Mouse (Mus musculus) gastrocnemius, postnatal 25 days (tissue): ENCODE measurements around the gene Lce3d. TPM values are rescaled to one million over a fixed set of nuclear protein-coding genes. Genes with fewer than 3 reads are reported as not detected.

ENCODE experiments used
- DNase-seq: peaks from one replicate; pipeline ENCODE4 v3.0.0; 2022
- long read RNA-seq, 2 experiments: library from polyadenylated mRNA; stranded (forward); transcript quantifications; one replicate each; pipeline ENCODE4 v2.0.0; 2021
- total RNA-seq, 2 experiments: library from RNA; stranded (reverse); gene quantifications; 1 replicate in 1 of 2; 2 replicates in 1 of 2; pipeline ENCODE4 v1.2.3; 2021

The Lce3d gene
- total RNA-seq = not detected
- long read RNA-seq, experiment 1 = 0 reads
- long read RNA-seq, experiment 2 = 0 reads

- DNase-seq = no peak
Measured at GRCm38 (mm10) chr3:92957090-92957489, at the start of gene Lce3d. Lce3d (plus strand) TSS chr3:92957390.

DNA sequence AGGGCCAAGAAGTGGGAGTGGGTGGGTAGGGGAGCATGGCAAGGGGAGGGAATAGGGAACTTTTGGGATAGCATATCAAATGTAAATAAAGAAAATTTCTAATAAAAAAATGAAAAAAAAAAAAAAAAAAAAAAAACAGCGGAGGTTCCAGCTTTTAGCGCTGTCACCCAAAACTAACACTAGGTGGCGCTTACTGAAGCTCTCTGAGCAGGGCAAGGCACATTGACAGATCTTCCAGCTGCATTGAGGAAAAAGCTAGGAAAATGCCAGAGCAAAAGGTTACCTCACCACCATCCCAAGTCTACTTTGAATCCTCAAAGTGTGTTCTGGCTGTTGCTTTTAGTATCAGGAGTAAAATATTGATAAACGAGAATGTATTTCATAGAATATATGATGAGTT is 49.6 kb upstream of the Lce3d start:
- no peak for DNase-seq

- DNase-seq = no peak
Measured at GRCm38 (mm10) chr3:92920364-92920763, 36.8 kb upstream of the Lce3d start.

DNA sequence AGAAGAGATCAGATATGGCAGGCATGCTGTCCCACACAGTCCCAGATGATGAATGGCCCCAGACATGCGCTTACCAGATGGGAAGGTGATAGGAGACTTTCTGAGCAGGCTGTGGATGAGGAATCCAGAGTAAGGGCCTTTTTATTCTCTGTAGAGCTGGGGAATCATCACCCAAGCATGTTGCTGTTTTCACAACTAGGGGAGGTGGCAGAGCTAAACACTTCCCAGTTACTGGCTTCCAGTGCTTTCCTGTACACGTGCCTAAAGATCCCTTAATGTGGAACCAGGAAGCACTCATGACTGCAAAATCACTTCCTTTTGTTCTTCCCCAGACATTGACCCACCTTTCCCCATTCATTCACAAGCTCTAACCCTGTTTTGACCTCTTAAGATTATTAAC is 31.1 kb upstream of the Lce3d start, which contains the start of gene Lce3a:
Gene Lce3a (minus strand): TSS at position 101 of the 400 bp plus-strand sequence.
- no peak for DNase-seq

DNA sequence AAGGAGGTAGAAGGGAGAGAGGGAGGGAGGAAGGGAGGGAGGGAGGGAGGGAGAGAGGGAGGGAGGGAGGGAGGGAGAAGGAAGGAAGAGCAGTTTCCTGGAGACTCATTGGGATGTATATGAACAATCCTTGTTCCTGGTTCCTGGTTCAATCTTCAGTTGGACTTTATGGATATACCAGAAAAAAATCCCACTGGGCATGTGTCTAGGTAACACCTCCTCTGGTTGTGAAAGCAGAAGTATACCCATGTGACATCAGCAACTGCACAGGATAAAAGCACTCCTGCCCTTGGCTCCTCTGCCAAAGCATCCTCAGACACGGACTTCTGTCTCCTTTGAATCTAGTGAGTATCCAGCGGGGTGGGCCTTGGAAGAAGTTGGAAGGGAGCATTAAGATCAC is 24.5 kb upstream of the Lce3d start, which contains the start of gene Lce3b:
Gene Lce3b (plus strand): TSS at position 301 of the 400 bp plus-strand sequence.
- no peak for DNase-seq

DNA sequence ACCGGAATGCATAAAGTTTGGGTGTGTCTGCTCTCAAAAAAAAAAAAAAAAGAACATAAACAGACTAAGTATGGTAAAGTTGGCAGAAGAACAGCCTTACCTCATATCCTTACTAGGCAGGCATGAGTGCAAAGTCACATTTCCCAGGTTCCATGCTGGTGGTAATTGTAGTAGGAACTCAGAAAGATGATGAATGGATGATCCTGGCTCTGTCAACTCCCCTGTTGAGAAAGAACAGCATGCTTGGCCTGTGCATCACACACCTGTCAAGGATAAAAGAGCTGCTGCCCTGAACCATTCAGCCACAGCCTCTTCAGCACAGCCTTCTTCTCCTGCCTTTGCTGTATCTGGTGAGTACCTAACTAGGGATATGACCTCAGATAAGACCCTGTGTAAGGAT is 13.0 kb upstream of the Lce3d start, which contains the start of gene Lce3c:
Gene Lce3c (plus strand): TSS at position 301 of the 400 bp plus-strand sequence.
- no peak for DNase-seq

DNA sequence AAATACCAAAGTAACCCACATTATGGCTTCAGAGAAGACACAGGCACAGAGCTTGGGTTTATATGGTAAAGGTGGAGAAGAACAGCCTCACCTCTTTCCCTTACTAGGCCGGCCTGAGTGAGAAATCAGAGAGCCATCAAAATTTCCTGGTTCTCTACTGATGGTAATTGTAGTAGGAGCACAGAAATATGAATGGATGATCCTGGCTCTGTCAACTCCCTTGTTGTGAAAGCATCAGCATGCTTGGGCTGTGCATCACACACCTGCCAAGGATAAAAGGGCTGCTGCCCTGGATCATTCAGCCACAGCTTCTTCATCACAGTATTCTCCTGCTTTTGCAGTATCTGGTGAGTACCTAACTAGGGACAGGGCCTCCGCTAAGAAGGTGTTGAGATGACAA is 9.6 kb downstream of the Lce3d start, which contains the start of gene Lce3e:
Gene Lce3e (plus strand): TSS at position 301 of the 400 bp plus-strand sequence.
- no peak for DNase-seq

- no peak for DNase-seq
Measured at GRCm38 (mm10) chr3:92978484-92978883, 21.3 kb downstream of the Lce3d start.

DNA sequence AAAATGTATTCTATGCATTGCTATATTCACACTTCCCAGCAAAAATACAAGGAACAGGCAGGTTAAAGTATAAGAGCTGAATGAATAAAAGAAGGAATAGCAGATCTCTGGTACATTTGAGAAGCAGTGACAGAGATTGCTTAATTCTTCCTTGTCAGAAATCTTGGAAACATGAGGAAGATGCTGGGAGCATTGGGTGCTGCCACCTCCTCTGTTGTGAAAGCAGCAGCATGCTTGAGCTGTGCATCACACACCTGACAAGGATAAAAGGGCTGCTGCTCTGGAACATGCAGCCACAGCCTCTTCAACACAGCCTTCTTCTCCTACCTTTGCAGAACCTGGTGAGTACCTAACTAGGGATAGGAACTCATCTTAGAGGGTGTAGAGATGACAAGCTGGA is 34.7 kb downstream of the Lce3d start, which contains the start of gene Lce3f:
Gene Lce3f (plus strand): TSS at position 301 of the 400 bp plus-strand sequence.
- DNase-seq = no peak

DNA sequence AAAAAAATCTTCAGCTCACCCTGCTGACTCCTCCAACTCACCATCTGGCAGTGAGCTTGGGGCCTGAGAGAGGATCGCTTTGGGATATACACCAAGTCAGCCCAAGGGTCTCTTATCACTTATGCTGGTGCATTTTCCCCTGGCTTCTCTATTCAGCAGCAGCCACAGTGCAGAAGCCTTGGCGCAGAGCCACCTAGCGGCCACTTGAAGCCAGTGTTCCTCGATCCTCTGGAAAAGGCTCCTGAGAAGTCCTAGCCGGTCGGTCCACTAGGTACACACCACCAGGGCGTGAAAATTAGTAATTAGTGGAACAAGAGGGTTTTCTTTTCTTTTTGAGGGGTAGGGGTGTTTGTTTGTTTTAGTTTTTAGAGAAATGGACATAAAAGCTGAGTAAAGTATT is 41.5 kb downstream of the Lce3d start:
- DNase-seq = peak; percentile 21

DNA sequence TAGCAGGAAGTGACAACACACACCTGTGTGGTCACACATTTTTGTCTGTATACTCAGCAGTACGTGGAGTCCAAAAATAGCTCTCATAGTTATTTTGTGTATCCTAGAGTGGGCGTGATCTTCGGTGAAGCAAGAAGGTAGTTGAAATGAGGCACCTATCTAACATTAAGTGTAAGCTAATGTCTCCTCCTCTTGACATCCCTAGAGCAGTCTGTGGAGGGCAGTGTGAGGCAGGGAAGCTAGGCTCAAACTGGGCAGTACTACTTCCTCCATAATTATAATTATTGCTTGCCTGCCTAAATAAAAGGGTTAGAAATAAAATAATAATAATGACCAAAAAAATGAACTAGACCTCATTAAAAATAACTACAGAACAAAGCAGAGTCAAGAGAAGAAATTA is 43.4 kb downstream of the Lce3d start:
- DNase-seq = no peak

DNA sequence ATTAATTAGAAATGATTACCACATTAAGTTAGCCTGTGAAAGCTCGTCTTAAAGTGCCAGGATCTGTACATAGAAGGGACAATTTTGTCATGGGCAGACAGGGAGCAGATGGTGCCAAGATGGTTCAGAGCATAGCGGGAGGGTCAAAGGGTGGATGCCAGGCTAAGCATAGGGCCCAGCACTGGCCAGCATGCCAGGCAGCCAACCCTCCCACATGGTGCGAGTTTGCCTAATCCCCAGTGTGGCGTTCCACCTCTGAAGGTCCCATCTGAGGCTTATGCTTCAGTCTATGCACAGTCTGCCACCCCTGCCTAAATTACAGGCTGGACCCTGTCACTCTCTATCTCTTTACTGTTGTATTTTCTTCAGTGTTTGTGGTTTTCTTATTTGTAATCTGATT is 45.7 kb downstream of the Lce3d start:
- DNase-seq = no peak

Other genes starting within 250 kb of the Lce3d start
- gene Lce1e, start 248.3 kb upstream of the Lce3d start, total RNA-seq = not detected
- gene Lce1f, start 237.0 kb upstream of the Lce3d start, total RNA-seq = not detected
- not detected for gene Gm38119, start 218.3 kb upstream of the Lce3d start, total RNA-seq
- not detected for gene Lce1g, start 205.1 kb upstream of the Lce3d start, total RNA-seq
- gene Lce1h, start 192.3 kb upstream of the Lce3d start, total RNA-seq = not detected
- not detected for gene Lce1i, start 178.5 kb upstream of the Lce3d start, total RNA-seq
- not detected for gene Lce1j, start 166.9 kb upstream of the Lce3d start, total RNA-seq
- gene Lce1k, start 149.5 kb upstream of the Lce3d start, total RNA-seq = not detected
- gene Kprp, start 130.1 kb upstream of the Lce3d start, total RNA-seq = not detected
- not detected for gene Lce1l, start 106.1 kb upstream of the Lce3d start, total RNA-seq
- not detected for gene 2310050C09Rik, start 87.2 kb upstream of the Lce3d start, total RNA-seq
- not detected for gene Lce3a, start 31.2 kb upstream of the Lce3d start, total RNA-seq
- gene Lce3b, start 24.4 kb upstream of the Lce3d start, total RNA-seq = not detected
- gene Lce3c, start 12.9 kb upstream of the Lce3d start, total RNA-seq = not detected
- not detected for gene Lce3e, start 9.7 kb downstream of the Lce3d start, total RNA-seq
- gene Lce3f, start 34.8 kb downstream of the Lce3d start, total RNA-seq = not detected
- gene Crct1, start 58.3 kb downstream of the Lce3d start, total RNA-seq = not detected
- not detected for gene Lce1m, start 61.7 kb downstream of the Lce3d start, total RNA-seq
- gene Gm4858, start 111.4 kb downstream of the Lce3d start, total RNA-seq = not detected
- not detected for gene Crnn, start 187.4 kb downstream of the Lce3d start, total RNA-seq
- not detected for gene Flg2, start 239.9 kb downstream of the Lce3d start, total RNA-seq